Mouse (Mus musculus) WW6 (cell line): Measurements from ENCODE around the gene Mrpl18.
"Not testable (repeated sequence)": the region's sequence is repeated elsewhere in the genome, so short reads cannot be mapped to it uniquely, and the experiment has no call there.

ENCODE experiments used
- DNase-seq: peaks from one replicate; pipeline ENCODE4 v3.0.0-alpha.2; 2013; ENCODE audit warnings: low read depth, low spot score

Mrpl18 gene

DNA sequence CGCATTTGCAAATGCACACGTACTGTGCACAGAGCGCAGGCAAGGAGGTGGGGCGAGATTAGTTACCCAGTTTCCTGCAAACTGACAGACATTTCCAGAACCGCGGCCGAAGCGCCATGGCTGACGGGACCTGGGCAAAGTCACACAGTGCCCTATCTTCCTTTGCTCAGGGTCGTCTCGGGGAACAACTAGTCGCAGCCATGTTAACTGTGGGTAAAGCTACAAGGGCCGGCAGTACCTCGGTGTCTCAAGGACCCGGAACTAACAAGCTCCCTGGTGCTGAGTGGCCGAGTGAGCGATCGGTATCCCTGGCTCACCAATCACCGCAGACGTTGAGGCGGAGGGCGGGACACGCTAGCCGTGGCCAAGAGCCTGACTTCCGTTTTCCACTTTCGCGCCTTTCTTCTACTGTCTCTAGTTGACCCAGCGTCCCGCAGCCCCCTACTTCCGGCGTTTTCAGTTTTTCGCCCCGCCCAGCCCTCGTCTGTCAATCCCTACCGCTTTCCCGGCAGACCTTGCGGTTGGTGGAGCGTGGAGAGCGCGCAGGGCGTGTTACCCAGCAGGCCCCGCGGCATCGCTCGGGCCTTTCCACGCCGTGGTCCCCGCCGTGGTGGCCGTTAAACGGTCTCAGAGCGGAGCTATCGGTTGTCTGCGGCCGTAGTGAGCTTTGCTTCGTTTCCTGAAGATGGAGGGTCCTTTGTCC, at the start of gene Mrpl18:
TSS of gene Mrpl18 (minus strand) at position 465 of the 703 bp plus-strand sequence.
- peak; percentile 98 for DNase-seq

DNA sequence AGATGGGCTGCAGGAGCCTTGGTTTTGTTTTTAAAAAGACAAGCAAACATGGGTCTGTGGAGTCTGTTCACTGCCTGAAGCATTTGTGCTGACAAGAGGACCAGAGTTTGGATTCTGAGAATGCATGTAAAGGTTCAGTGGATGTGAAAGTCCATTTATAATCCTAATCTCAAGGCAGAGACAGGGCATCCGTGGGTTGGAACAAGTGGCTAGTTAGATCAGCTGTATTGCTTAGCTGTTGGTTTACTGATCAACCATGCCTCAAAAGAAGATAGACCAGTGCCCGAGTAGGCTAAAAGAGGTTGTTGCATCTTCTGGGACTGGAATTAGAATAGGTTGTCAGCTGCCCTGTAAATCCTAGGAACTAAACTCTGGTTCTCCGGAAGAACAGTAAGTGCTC, 47.3 kb upstream of the Mrpl18 start:
- DNase-seq, result no peak

GRCm38 (mm10) chr17:12960331-12960873, 44.3 kb upstream of the Mrpl18 start, which contains the start of gene Acat2:
Gene Acat2, minus strand, starts transcription at chr17:12960747.
- peak; percentile 86 for DNase-seq

DNA sequence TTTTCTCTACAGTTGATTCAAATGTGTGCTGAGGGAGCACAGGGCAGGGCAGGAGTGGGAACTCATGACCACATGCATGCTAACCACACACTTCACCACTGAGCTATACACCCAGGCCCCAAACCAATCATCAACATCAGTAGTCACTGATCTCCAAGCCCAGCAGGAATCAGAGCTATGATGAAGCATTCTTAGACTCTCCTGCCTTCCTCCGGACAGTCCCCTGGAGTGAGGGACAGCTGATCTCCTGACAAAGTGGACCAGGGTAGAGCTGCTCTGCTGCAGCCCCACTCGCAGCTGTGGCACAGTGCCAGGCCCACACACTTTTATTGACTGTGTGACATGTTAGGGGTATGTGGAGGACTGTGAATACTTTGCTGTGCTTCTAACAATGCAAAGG, 43.2 kb upstream of the Mrpl18 start:
- DNase-seq, result not testable (repeated sequence)

DNA sequence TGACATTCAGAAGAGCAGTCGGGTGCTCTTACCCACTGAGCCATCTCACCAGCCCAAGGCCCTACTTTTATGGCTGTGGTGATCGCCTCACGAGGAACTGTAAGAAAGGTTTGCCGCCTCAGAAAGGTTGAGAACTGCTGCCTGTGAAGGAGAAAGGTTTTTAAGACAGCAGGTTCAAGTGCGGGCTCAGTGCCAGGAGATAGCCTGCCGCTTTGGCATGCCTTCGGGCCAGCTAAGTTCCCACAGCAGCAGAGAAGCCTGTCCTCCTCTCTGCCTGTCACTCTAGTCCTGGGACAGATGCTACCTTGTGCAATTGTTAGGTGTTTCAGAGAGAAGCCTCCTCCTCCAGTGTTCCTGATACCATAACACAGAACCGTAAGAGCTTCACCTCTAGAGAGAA, 40.5 kb upstream of the Mrpl18 start:
- no peak for DNase-seq

- no peak for DNase-seq
Observed at GRCm38 (mm10) chr17:12949669-12950068, 33.5 kb upstream of the Mrpl18 start.

DNA sequence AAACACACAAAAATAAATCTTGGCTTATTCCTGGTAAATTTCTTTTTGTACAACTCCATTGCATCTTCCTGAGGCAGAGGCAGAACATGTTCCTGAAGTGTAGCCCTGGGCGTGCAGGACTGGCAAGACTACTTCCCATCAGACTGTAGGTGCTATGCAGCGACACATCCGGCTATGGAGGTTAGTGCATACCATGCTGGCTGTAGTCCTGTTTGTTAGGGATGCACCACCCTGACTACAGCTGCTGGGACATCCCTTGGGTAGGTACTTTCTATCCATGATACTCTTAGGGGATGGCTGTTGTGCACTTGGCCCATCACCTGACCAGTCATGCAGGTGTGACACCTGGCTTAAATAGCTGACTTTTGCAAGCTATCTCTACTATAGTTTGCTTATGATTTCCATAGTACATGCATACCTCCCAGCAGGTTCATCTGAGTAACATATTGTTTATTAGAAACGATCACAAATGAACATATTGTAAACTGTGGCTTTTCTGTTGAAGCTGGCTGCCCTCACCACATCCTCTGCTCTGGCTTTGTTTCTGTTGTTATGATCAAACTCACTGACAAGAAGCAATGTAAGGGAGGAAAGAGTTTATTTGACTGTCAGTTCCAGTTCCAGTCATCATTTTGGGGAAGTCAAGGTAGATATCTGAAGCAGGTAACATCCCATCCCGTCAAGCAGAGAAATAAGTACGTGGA, 26.5 kb upstream of the Mrpl18 start:
- DNase-seq, result no peak

DNA sequence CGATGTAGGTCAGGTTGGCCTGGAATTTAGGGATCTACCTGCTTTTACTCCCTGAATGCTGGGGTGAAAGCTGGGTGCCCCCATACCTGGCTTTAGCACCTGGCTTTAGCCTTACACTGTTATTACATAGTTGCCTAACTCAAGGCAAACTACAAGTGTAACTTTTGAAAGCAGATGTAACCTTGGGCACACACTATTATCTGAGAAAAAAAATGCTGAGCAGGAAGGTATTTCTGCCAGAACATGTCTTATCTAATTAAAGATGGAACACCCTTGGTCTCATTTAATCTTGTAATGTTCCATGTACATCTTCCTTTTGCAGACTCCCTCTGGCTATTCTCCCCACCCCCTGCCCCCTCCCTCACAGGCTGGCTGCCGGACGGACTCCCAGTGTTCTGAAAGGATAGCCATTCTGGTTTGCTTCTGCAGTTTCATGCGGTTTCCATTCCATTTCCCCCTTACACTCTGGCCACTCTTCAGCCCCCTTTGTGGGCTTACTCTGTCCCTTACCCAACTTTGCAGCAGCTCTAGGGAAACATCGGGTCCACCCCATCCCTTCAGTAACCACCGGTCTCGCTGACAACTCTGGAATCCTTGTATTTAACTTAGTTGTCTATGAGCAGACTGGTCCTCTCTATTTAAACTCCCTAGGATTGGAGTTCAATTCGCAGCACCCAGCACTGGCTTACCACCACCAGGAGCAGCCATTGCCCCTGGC, 25.6 kb upstream of the Mrpl18 start:
- DNase-seq, result no peak

GRCm38 (mm10) chr17:12940151-12940805, 24.1 kb upstream of the Mrpl18 start, which contains the start of gene Acat3:
Gene Acat3, minus strand, starts transcription at chr17:12940600.
- no peak for DNase-seq

DNA sequence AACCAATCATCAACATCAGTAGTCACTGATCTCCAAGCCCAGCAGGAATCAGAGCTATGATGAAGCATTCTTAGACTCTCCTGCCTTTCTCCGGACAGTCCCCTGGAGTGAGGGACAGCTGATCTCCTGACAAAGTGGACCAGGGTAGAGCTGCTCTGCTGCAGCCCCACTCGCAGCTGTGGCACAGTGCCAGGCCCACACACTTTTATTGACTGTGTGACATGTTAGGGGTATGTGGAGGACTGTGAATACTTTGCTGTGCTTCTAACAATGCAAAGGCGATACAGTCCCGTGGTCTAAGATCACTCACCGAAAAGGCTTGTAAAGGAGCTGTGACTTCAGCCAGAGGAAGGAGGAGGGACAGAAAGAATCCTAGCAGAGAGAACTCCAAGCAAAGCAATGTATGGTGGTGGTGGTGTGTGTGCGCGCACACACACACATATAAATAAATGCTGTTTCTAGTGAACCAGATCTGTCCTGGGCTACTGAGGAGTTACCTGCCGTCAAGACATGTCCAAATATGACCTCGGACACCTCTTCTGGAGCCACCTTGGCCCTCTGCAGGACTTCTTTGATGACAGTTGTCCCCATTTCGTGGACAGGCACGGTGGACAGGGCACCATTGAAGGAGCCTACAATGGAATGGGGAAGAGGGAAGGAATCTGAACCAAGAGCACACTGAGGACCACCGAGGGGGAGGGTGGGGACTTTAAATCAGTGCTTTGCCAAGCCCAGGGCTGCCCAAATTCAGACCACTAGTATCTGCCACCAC, 23.4 kb upstream of the Mrpl18 start:
- not testable (repeated sequence) for DNase-seq

GRCm38 (mm10) chr17:12938077-12938476, 21.9 kb upstream of the Mrpl18 start:
- no peak for DNase-seq

- DNase-seq, result no peak
Observed at GRCm38 (mm10) chr17:12937412-12937970, 21.3 kb upstream of the Mrpl18 start.

DNA sequence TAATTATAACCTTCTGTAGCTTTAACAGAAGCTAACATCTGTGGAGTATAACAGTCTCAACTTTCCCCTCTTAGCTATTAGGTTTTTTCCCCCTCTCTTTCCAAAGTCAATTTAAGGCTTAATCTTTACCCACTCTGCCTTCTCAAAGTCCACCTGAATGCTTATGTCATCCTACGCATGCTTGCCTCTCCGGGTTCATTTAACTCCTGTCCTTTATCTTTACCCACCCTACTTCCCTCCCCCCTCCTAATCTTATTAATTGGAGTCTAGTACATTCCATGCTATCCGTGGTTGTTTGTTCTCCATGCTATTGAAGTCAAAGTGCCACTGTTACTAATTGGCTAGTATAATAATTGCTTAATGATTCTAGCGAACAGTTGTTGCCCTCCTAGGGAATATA, 19.6 kb upstream of the Mrpl18 start:
- no peak for DNase-seq

- not testable (repeated sequence) for DNase-seq
Observed at GRCm38 (mm10) chr17:12931576-12931975, 15.4 kb upstream of the Mrpl18 start.

GRCm38 (mm10) chr17:12925703-12926180, 9.6 kb upstream of the Mrpl18 start:
- no peak for DNase-seq

GRCm38 (mm10) chr17:12925001-12925400, 8.9 kb upstream of the Mrpl18 start:
- no peak for DNase-seq

GRCm38 (mm10) chr17:12921073-12921472, 4.9 kb upstream of the Mrpl18 start:
- no peak for DNase-seq

- peak; percentile 34 for DNase-seq
Observed at GRCm38 (mm10) chr17:12916588-12917380, 639 bp upstream of the Mrpl18 start.

GRCm38 (mm10) chr17:12915488-12915880, 661 bp downstream of the Mrpl18 start, which contains the start of gene Tcp1:
Gene Tcp1, plus strand, starts transcription at chr17:12915701.
- no peak for DNase-seq
